ENCODE assay signal across 8 mouse cellular contexts in the genomic region with DNA sequence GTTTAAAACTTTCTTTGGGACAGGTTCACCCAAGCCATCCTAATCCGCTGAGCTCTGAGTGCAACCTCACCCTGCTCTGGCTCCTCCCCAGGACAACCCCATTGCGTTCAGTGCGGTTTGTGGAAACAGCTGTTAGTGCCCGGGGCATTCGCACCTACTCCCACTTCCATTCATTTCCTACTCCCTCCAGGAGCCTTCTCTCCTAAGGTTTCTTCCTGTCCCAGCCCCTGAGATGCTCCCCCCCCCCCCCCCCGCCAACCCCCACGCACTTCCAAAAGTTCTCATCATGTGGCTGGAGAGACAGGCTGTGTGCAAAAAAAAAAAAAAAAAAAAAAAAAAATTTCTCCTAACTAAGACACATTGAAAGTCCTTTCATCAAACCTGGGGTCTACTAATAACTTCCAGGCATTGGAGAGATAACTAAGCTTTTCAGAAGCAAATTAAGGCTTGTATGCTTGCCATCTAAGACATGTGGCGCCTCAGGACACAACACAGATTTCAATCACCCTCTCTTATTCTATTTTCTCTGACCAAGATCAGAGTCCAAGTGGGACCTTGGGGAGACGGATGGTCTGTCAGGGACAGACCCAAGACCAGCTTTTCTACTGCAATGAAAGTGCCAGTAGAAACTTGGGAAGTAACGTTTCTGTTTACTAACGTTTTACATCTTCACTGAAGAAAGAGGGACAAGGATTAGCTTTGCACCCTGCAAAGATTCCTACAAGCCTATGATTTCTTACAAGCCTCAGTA. TPM values are rescaled to one million over a fixed set of nuclear protein-coding genes. Genes with fewer than 3 reads are reported as not detected.
DNase-seq lines count a peak whose midpoint lies in the region; ATAC-seq and TF ChIP-seq lines count a peak whose summit lies in the region.

No protein-coding gene starts in this region.

- TF ChIP-seq CTCF in MEL (IDR thresholded peaks at IDR 0.05 in 2 of 3, conservative IDR thresholded peaks at IDR 0.05 in 1 of 3; ENCODE audit: control insufficient read depth in 1 of 3, insufficient read depth in 1 of 3, low read depth in 2 of 3, low read length in 3 of 3, poor library complexity in 1 of 3, severe bottlenecking in 1 of 3) = no peak

- H3K27me3 ChIP-seq in heart, embryonic 13.5 days (replicated peaks) = no peaks in the 10 kb centered on the region
- no peaks in the 10 kb centered on the region for H3K27me3 ChIP-seq in MEL (ENCODE audit: control insufficient read depth in 1 of 2, insufficient read depth in 2 of 2, low read length in 2 of 2)
- H3K27me3 ChIP-seq in heart, embryonic 16.5 days (ENCODE audit: control insufficient read depth, insufficient read depth, low read length) = no peaks in the 10 kb centered on the region

- H3K79me2 ChIP-seq in MEL (ENCODE audit: control insufficient read depth, insufficient read depth, low read length, poor library complexity) (peaks cover 2% of the 10 kb centered on the region; the same call in 1 of the 2 replicates), macrophage (ENCODE audit: inconsistent target) (no peaks in the 10 kb centered on the region)

- TF ChIP-seq POLR2A in MEL (IDR thresholded peaks at IDR 0.05; ENCODE audit: control insufficient read depth in 1 of 2, insufficient read depth in 1 of 2, low read depth in 1 of 2, low read length in 2 of 2, poor library complexity in 1 of 2) = no peak

- DNase-seq in heart, adult 8-10 months (ENCODE audit: low spot score) = no peak
- DNase-seq in MEL (ENCODE audit: low read depth, low spot score) = no peak
- DNase-seq in natural killer cell, adult 2 months (ENCODE audit: low spot score in 2 of 2) = no peak
- DNase-seq in gastrocnemius, postnatal 25 days = no peak

- no peak; the same call in 1 of the 2 replicates for ATAC-seq in heart, embryonic 13.5 days (ENCODE audit: extremely low read depth, insufficient number of reproducible peaks, low FRiP score, low TSS enrichment)
- ATAC-seq in heart, embryonic 16.5 days (replicated peaks; ENCODE audit: extremely low read depth, insufficient read depth, low FRiP score) = no peak
- ATAC-seq in frontal cortex, adult (ENCODE audit: low TSS enrichment) = no peak

- 29% methylated on average over 9 of the region's 11 CpGs for WGBS in heart, embryonic 13.5 days
- WGBS in heart, embryonic 16.5 days = 25% methylated on average over 10 of the region's 11 CpGs
- 34% methylated on average over 11 of the region's 11 CpGs for WGBS in macrophage (ENCODE audit: missing documents)

- H3K36me3 ChIP-seq in heart, embryonic 13.5 days = peaks cover 7% of the 10 kb centered on the region
- H3K36me3 ChIP-seq in MEL (ENCODE audit: control insufficient read depth in 1 of 2, insufficient read depth in 2 of 2, low read length in 2 of 2) (peaks cover 0 to 4% of the 10 kb centered on the region in 2 experiments; a peak in 2 of 4 replicates), macrophage (ENCODE audit: inconsistent target) (no peaks in the 10 kb centered on the region)
- H3K36me3 ChIP-seq in heart, embryonic 16.5 days (ENCODE audit: control insufficient read depth, insufficient read depth) = peaks cover 4% of the 10 kb centered on the region; the same call in 1 of the 2 replicates

- no peak for TF ChIP-seq EP300 in MEL (IDR thresholded peaks at IDR 0.05; ENCODE audit: low read depth in 1 of 2, low read length in 2 of 2)

- TF ChIP-seq RAD21 in MEL (IDR thresholded peaks at IDR 0.05; ENCODE audit: low read depth, low read length) = no peak

- peaks cover 7% of the 10 kb centered on the region for H3K4me1 ChIP-seq in heart, embryonic 13.5 days
- no peaks in the 10 kb centered on the region for H3K4me1 ChIP-seq in MEL (ENCODE audit: control insufficient read depth in 1 of 2, insufficient read depth in 2 of 2, low read length in 2 of 2)
- no peaks in the 10 kb centered on the region for H3K4me1 ChIP-seq in heart, embryonic 16.5 days (ENCODE audit: control insufficient read depth, insufficient read depth, low read length)

- H3K9me3 ChIP-seq in heart, embryonic 13.5 days = no peaks in the 10 kb centered on the region
- H3K9me3 ChIP-seq in MEL (replicated peaks; ENCODE audit: insufficient read depth, low read length) = no peaks in the 10 kb centered on the region
- no peaks in the 10 kb centered on the region for H3K9me3 ChIP-seq in heart, embryonic 16.5 days (replicated peaks; ENCODE audit: control insufficient read depth, low read length)

- H3K4me2 ChIP-seq in heart, embryonic 13.5 days = peak overlapping the region; percentile 73
- peak overlapping the region; percentile 70 for H3K4me2 ChIP-seq in heart, embryonic 16.5 days (ENCODE audit: low read depth, low read length)

- 0 out of 2 replicates have a peak overlapping the region, but pooled peaks have one; percentile 88 for H3K27ac ChIP-seq in heart, embryonic 13.5 days (replicated peaks)
- H3K27ac ChIP-seq in MEL (ENCODE audit: control insufficient read depth, low read depth, low read length) = no peak overlapping the region
- H3K27ac ChIP-seq in heart, embryonic 16.5 days (ENCODE audit: low read length) = no peak overlapping the region; the same call in 1 of the 2 replicates
- no peak overlapping the region for H3K27ac ChIP-seq in macrophage

- peak overlapping the region; percentile 80 for H3K4me3 ChIP-seq in heart, embryonic 13.5 days
- H3K4me3 ChIP-seq in MEL (ENCODE audit: control insufficient read depth in 1 of 2, insufficient read depth in 1 of 2, low read depth in 2 of 2, low read length in 2 of 2) (peak overlapping the region; percentile 75 to 98), macrophage (ENCODE audit: inconsistent target) (peak overlapping the region; percentile 59)
- peak overlapping the region; percentile 74 for H3K4me3 ChIP-seq in heart, embryonic 16.5 days (ENCODE audit: low read length)

- H3K9ac ChIP-seq in heart, embryonic 13.5 days = peak overlapping the region; percentile 87
- 0 out of 2 replicates have a peak overlapping the region, but pooled peaks have one; percentile 44 for H3K9ac ChIP-seq in MEL (ENCODE audit: control insufficient read depth, low read depth, low read length, poor library complexity, severe bottlenecking)
- peak overlapping the region; percentile 87 for H3K9ac ChIP-seq in heart, embryonic 16.5 days (ENCODE audit: low read length)

TF ChIP-seq in MEL, 35 proteins besides CTCF, POLR2A, EP300 and RAD21 (continues in another document):
- TF ChIP-seq SIN3A (IDR thresholded peaks at IDR 0.05; ENCODE audit: low read length) (no peak), ZNF384 (IDR thresholded peaks at IDR 0.05; ENCODE audit: low read depth, low read length) (peak; percentile 58), NELFE (IDR thresholded peaks at IDR 0.05; ENCODE audit: low read depth, low read length) (no peak), MAZ (IDR thresholded peaks at IDR 0.05; ENCODE audit: low read depth, low read length) (no peak), MAFK (IDR thresholded peaks at IDR 0.05; ENCODE audit: borderline replicate concordance, low read depth, low read length) (no peak), POLR2AphosphoS2 (IDR thresholded peaks at IDR 0.05; ENCODE audit: low read length) (no peak), ETS1 (IDR thresholded peaks at IDR 0.05; ENCODE audit: low read depth, low read length) (0 out of 2 replicates have a peak, but pooled peaks have one; percentile 30), CHD2 (IDR thresholded peaks at IDR 0.05; ENCODE audit: low read length) (no peak), MYB (IDR thresholded peaks at IDR 0.05; ENCODE audit: low read depth, low read length) (no peak), ZMIZ1 (IDR thresholded peaks at IDR 0.05; ENCODE audit: low read depth, low read length) (no peak)

RNA-seq across cellular contexts. Expression of gene Cep72, which starts 0.5 kb away (rescaled TPM):
- 11.5 and 11.7 TPM in 2 replicates for polyA plus RNA-seq in heart, embryonic 13.5 days (2015; fragmentation: Nextera tagmentation; extraction: Ambion mirVana)
- 1 to 10 TPM in 2 of 4 experiments, under 1 TPM in 2; 0.44 to 2.6 (median 1.1) TPM for total RNA-seq in heart, adult 8-10 months (2022)
- total RNA-seq in MEL (2012; rRNA removed) = 2.2 and 3.9 TPM in 2 replicates
- 1 to 10 TPM in 1 of 2 experiments, not detected in 1; 7.0 TPM for polyA plus RNA-seq in MEL (2012; ENCODE audit: insufficient read depth in 1 of 2, insufficient read length in 2 of 2, low read depth in 1 of 2, low replicate concordance in 2 of 2, missing spikeins in 1 of 2)
- 11.7 and 12.0 TPM in 2 replicates for polyA plus RNA-seq in heart, embryonic 16.5 days (2015; fragmentation: Nextera tagmentation; extraction: Ambion mirVana)
- total RNA-seq in macrophage (2018; cell fraction: chromatin; rRNA removed) = 10 to 100 TPM in 1 of 26 experiments, 1 to 10 TPM in 20, under 1 TPM in 5; 0.46 to 10.6 (median 3.9) TPM
- total RNA-seq in macrophage (2018; cell fraction: cytosol; rRNA removed) = 1 to 10 TPM in 18 of 26 experiments, under 1 TPM in 8; 0.69 to 3.0 (median 1.2) TPM
- total RNA-seq in macrophage (2018; cell fraction: nucleus; rRNA removed) = 10 to 100 TPM in 1 of 26 experiments, 1 to 10 TPM in 21, under 1 TPM in 4; 0.17 to 10.4 (median 2.0) TPM
- 1.00 to 3.6 TPM (median 1.8 TPM) in 3 replicates for polyA plus RNA-seq in macrophage (2018)
- total RNA-seq in gastrocnemius, postnatal 25 days (2021) = under 1 TPM; 0.51 to 0.61 TPM

RNA-seq across cellular contexts. Expression of gene Tppp, which starts 53.3 kb away (rescaled TPM):
- polyA plus RNA-seq in heart, embryonic 13.5 days (2015; fragmentation: Nextera tagmentation; extraction: Ambion mirVana) = 3.2 and 3.6 TPM in 2 replicates
- 10 to 100 TPM; 13.9 to 19.6 (median 14.7) TPM for total RNA-seq in heart, adult 8-10 months (2022)
- not detected in 2 replicates for total RNA-seq in MEL (2012; rRNA removed)
- under 1 TPM in 1 of 2 experiments, not detected in 1; 0.04 TPM for polyA plus RNA-seq in MEL (2012; ENCODE audit: insufficient read depth in 1 of 2, insufficient read length in 2 of 2, low read depth in 1 of 2, low replicate concordance in 2 of 2, missing spikeins in 1 of 2)
- polyA plus RNA-seq in heart, embryonic 16.5 days (2015; fragmentation: Nextera tagmentation; extraction: Ambion mirVana) = 6.4 and 8.6 TPM in 2 replicates
- total RNA-seq in macrophage (2018; cell fraction: chromatin; rRNA removed) = not detected
- under 1 TPM in 15 of 26 experiments, not detected in 11; 0.03 to 0.56 (median 0.05) TPM for total RNA-seq in macrophage (2018; cell fraction: cytosol; rRNA removed)
- under 1 TPM in 2 of 26 experiments, not detected in 24; 0.14 to 0.20 TPM for total RNA-seq in macrophage (2018; cell fraction: nucleus; rRNA removed)
- polyA plus RNA-seq in macrophage (2018) = 0.03 to 0.07 TPM in 2 of 3 replicates, not detected in the other
- 1 to 10 TPM; 5.2 to 5.8 TPM for total RNA-seq in gastrocnemius, postnatal 25 days (2021)

RNA-seq across cellular contexts. Expression of gene Slc9a3, which starts 58.7 kb away (rescaled TPM):
- polyA plus RNA-seq in heart, embryonic 13.5 days (2015; fragmentation: Nextera tagmentation; extraction: Ambion mirVana) = not detected in 2 replicates
- total RNA-seq in heart, adult 8-10 months (2022) = 1 to 10 TPM in 1 of 4 experiments, under 1 TPM in 3; 0.47 to 1.4 (median 0.56) TPM
- 0.04 TPM in 1 of 2 replicates, not detected in the other for total RNA-seq in MEL (2012; rRNA removed)
- not detected for polyA plus RNA-seq in MEL (2012; ENCODE audit: insufficient read depth in 1 of 2, insufficient read length in 2 of 2, low read depth in 1 of 2, low replicate concordance in 2 of 2, missing spikeins in 1 of 2)
- polyA plus RNA-seq in heart, embryonic 16.5 days (2015; fragmentation: Nextera tagmentation; extraction: Ambion mirVana) = 0.22 TPM in 1 of 2 replicates, not detected in the other
- total RNA-seq in macrophage (2018; cell fraction: chromatin; rRNA removed) = not detected
- total RNA-seq in macrophage (2018; cell fraction: cytosol; rRNA removed) = not detected
- total RNA-seq in macrophage (2018; cell fraction: nucleus; rRNA removed) = not detected
- not detected in 3 replicates for polyA plus RNA-seq in macrophage (2018)
- under 1 TPM; 0.13 to 0.32 TPM for total RNA-seq in gastrocnemius, postnatal 25 days (2021)
